Mouse (Mus musculus) MEL (cell line): ENCODE measurements around the gene Cep170.

Experiments used
- CHD1 ChIP-seq: IDR thresholded peaks from 2 replicates; pipeline ENCODE4 v1.6.1; 2012; ENCODE audit warnings: low read depth, mild to moderate bottlenecking, inconsistent platforms, low read length, improper control_type of control experiment
- CTCF ChIP-seq, 3 experiments: IDR thresholded peaks in 2 of 3; conservative IDR thresholded peaks in 1 of 3; 2 replicates each; pipeline ENCODE4 v1.5.1; 2011 to 2012; ENCODE audit warnings: low read length in 3 of 3, low read depth in 2 of 3, mild to moderate bottlenecking in 2 of 3, improper control_type of control experiment in 1 of 3, inconsistent platforms in 1 of 3, mixed read lengths in 1 of 3, moderate library complexity in 1 of 3; ENCODE audit not compliant: control insufficient read depth in 1 of 3, insufficient read depth in 1 of 3, poor library complexity in 1 of 3, severe bottlenecking in 1 of 3
- HCFC1 ChIP-seq: IDR thresholded peaks from 2 replicates; pipeline ENCODE4 v1.6.1; 2012; ENCODE audit warnings: low read depth, mild to moderate bottlenecking, inconsistent platforms, low read length, improper control_type of control experiment, moderate library complexity
- JUND ChIP-seq: IDR thresholded peaks from 2 replicates; pipeline ENCODE4 v1.6.1; 2011; ENCODE audit warnings: low read depth, mild to moderate bottlenecking, improper control_type of control experiment, low read length
- POLR2A ChIP-seq, 2 experiments: IDR thresholded peaks; 2 replicates each; pipeline ENCODE4 v1.6.1; 2011 to 2012; ENCODE audit warnings: low read length in 2 of 2, mild to moderate bottlenecking in 2 of 2, control low read depth in 1 of 2, improper control_type of control experiment in 1 of 2, low read depth in 1 of 2, moderate library complexity in 1 of 2; ENCODE audit not compliant: control insufficient read depth in 1 of 2, insufficient read depth in 1 of 2, poor library complexity in 1 of 2
- TAL1 ChIP-seq: IDR thresholded peaks from 2 replicates; pipeline ENCODE4 v1.6.1; 2012; ENCODE audit warnings: mild to moderate bottlenecking, inconsistent platforms, low read length, moderate library complexity, mixed read lengths
- TBP ChIP-seq: IDR thresholded peaks from 2 replicates; pipeline ENCODE4 v1.8.0; 2011; ENCODE audit warnings: low read depth, low read length, improper control_type of control experiment
- TCF12 ChIP-seq: IDR thresholded peaks from 2 replicates; pipeline ENCODE4 v1.6.1; 2014; ENCODE audit warnings: low read depth, mild to moderate bottlenecking, inconsistent platforms, low read length, improper control_type of control experiment, moderate library complexity

DNA sequence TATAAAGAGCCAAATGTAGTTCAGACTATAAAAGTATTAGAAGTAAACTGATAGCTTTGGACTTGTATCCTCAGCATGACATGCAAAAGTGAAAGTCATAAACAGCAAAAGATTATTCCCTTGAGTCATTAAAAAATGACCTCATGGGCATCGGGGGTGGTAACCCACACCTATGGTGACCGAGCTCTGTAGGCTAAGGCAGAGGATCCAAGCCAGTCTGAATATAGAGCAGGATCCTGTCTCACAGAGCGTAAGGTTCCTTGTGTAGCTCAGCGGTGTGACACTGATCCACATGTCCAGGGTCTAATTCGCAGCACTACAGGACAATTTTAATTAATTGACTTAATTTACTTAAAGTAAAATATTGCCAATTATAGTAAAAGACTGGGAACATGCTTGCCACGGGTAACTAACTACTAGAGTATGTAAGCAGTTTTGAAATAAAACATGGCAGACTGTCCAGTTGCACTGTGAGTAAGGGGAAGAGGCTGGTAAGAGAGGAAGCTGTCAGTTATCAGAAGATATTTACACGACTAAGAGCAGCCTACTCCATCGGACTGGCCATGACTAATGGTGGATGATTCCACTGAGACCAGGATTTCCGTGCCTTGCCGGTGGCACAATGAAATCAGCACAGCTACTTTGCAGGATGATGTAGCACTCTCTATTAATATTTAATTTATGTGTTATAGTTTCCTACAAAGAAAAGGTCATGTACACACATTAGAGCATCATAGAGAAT lies 33.4 kb upstream of the Cep170 start:
- TF ChIP-seq TAL1: no peak
- TF ChIP-seq HCFC1: no peak
- no peak for TF ChIP-seq POLR2A (IDR thresholded peaks at IDR 0.05; ENCODE audit: control insufficient read depth in 1 of 2, insufficient read depth in 1 of 2, low read depth in 1 of 2, low read length in 2 of 2, poor library complexity in 1 of 2)
- no peak for TF ChIP-seq CTCF (IDR thresholded peaks at IDR 0.05 in 2 of 3, conservative IDR thresholded peaks at IDR 0.05 in 1 of 3; ENCODE audit: control insufficient read depth in 1 of 3, insufficient read depth in 1 of 3, low read depth in 2 of 3, low read length in 3 of 3, poor library complexity in 1 of 3, severe bottlenecking in 1 of 3)
- no peak for TF ChIP-seq TCF12
- no peak for TF ChIP-seq TBP
- no peak for TF ChIP-seq JUND
- TF ChIP-seq CHD1: no peak
